Mouse (Mus musculus): ENCODE measurements around the gene Fam124b. TPM values are rescaled to one million over a fixed set of nuclear protein-coding genes. Genes with fewer than 3 reads are reported as not detected.

The Fam124b gene
- polyA plus RNA-seq, 1 experiment from 2014 or later: 1.1 TPM

- no peak for ATAC-seq (replicated peaks; ENCODE audit: low FRiP score)
- Histone ChIP-seq H3K4me2 (no peak overlapping the region), H3K9ac (no peak overlapping the region), H3K9me3 (replicated peaks) (no peaks in the 10 kb centered on the region), H3K27me3 (no peaks in the 10 kb centered on the region), H3K36me3 (no peaks in the 10 kb centered on the region), H3K27ac (no peak overlapping the region), H3K4me1 (no peaks in the 10 kb centered on the region), H3K4me3 (replicated peaks) (no peak overlapping the region)
- WGBS: 59% methylated on average over 4 of the region's 4 CpGs
These were observed 51.7 kb downstream of the Fam124b start for GRCm38 (mm10) chr1:80166577-80166976.

DNA sequence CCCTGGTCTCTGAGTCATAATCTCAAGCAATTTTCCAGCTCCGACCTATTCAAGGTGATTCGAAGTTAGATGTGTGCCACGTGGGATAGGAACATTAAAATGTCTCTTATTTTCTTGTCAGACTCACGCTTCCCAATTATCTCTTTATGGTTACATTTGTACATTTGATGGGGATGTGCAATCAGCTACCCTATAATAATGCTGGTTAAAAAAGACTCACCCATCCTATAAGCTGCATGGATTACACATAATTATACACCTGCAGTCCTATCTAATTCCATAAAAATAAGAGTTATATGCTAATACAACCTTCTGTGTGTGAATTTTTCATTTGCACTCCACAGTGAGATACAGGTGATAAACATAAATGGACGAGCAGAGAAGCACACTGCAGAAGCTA is 52.9 kb downstream of the Fam124b start:
- no peak overlapping the region for H3K4me2 ChIP-seq
- WGBS: 79% methylated on average over 5 of the region's 5 CpGs
- no peak for ATAC-seq (replicated peaks; ENCODE audit: low FRiP score)
- H3K27me3 ChIP-seq: no peaks in the 10 kb centered on the region
- H3K4me3 ChIP-seq (replicated peaks): no peak overlapping the region
- H3K9me3 ChIP-seq (replicated peaks): no peaks in the 10 kb centered on the region
- no peaks in the 10 kb centered on the region for H3K36me3 ChIP-seq
- no peak overlapping the region for H3K27ac ChIP-seq
- H3K9ac ChIP-seq: no peak overlapping the region
- no peaks in the 10 kb centered on the region for H3K4me1 ChIP-seq

GRCm38 (mm10) chr1:80162943-80163342 is 55.3 kb downstream of the Fam124b start:
- no peaks in the 10 kb centered on the region for H3K4me1 ChIP-seq
- H3K4me3 ChIP-seq (replicated peaks): no peak overlapping the region
- H3K9ac ChIP-seq: no peak overlapping the region
- no peaks in the 10 kb centered on the region for H3K9me3 ChIP-seq (replicated peaks)
- no peak overlapping the region for H3K4me2 ChIP-seq
- no peaks in the 10 kb centered on the region for H3K36me3 ChIP-seq
- no peak overlapping the region for H3K27ac ChIP-seq
- 64% methylated on average over 6 of the region's 6 CpGs for WGBS
- H3K27me3 ChIP-seq: no peaks in the 10 kb centered on the region
- no peak for ATAC-seq (replicated peaks; ENCODE audit: low FRiP score)

DNA sequence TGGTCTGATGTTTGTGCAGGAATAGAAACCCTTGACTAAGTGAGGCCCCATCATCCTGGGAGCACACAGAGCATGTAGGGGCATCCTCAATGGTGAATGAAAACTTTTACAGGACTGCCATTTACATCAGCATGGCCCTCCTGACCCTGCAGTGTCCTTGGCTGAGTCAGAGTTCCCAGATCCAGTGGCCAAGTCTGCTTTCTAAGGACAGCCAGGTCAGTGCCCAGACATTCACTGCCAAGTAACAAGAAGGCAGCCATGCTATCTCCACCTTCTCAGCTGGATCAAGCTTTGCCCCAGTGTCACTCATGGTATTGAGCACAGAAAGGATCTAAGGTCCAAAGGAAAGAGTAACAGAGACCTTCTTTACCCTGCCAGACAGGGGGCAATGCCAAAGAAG is 58.7 kb downstream of the Fam124b start:
- no peak overlapping the region for H3K9ac ChIP-seq
- H3K27ac ChIP-seq: no peak overlapping the region
- H3K4me2 ChIP-seq: no peak overlapping the region
- H3K27me3 ChIP-seq: no peaks in the 10 kb centered on the region
- H3K4me3 ChIP-seq (replicated peaks): no peak overlapping the region
- no peak for ATAC-seq (replicated peaks; ENCODE audit: low FRiP score)
- H3K36me3 ChIP-seq: no peaks in the 10 kb centered on the region
- H3K4me1 ChIP-seq: no peaks in the 10 kb centered on the region
- no peaks in the 10 kb centered on the region for H3K9me3 ChIP-seq (replicated peaks)

DNA sequence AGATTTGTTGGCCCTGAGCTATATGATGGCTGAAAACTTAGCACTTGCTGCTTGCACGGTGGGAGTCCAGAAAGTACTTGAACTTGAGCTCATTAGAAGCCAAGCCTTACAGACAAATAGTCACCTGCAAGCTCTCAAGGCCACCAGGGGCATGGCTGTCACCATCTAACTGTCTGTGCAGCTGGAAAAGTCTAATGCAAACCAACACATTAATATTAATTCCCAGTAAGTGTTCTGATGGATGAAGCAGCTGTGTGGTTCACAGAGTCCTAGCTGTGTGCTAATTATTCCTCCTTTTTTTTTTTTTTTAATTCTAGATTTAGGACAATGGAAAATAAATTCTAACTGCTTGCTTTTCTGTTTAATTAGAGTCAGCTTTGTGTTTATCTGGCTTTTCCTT is 63.4 kb downstream of the Fam124b start:
- Histone ChIP-seq H3K27ac (no peak overlapping the region), H3K27me3 (no peaks in the 10 kb centered on the region), H3K9me3 (replicated peaks) (no peaks in the 10 kb centered on the region), H3K4me1 (no peaks in the 10 kb centered on the region), H3K4me3 (replicated peaks) (no peak overlapping the region), H3K9ac (no peak overlapping the region), H3K36me3 (no peaks in the 10 kb centered on the region), H3K4me2 (no peak overlapping the region)
- no peak for ATAC-seq (replicated peaks; ENCODE audit: low FRiP score)
- WGBS: 70% methylated on average over 1 of the region's 1 CpGs

GRCm38 (mm10) chr1:80153125-80153716 is 65.1 kb downstream of the Fam124b start:
- no peak overlapping the region for H3K4me2 ChIP-seq
- H3K4me1 ChIP-seq: no peaks in the 10 kb centered on the region
- no peaks in the 10 kb centered on the region for H3K9me3 ChIP-seq (replicated peaks)
- no peaks in the 10 kb centered on the region for H3K27me3 ChIP-seq
- no peak overlapping the region for H3K4me3 ChIP-seq (replicated peaks)
- no peak for ATAC-seq (replicated peaks; ENCODE audit: low FRiP score)
- no peaks in the 10 kb centered on the region for H3K36me3 ChIP-seq
- H3K9ac ChIP-seq: no peak overlapping the region
- H3K27ac ChIP-seq: no peak overlapping the region
- 85% methylated on average over 7 of the region's 7 CpGs for WGBS

GRCm38 (mm10) chr1:80150681-80151080 is 67.6 kb downstream of the Fam124b start:
- Histone ChIP-seq H3K4me1 (no peaks in the 10 kb centered on the region), H3K36me3 (no peaks in the 10 kb centered on the region), H3K4me2 (no peak overlapping the region), H3K4me3 (replicated peaks) (no peak overlapping the region), H3K27ac (no peak overlapping the region), H3K9me3 (replicated peaks) (no peaks in the 10 kb centered on the region), H3K27me3 (no peaks in the 10 kb centered on the region), H3K9ac (no peak overlapping the region)
- ATAC-seq (replicated peaks; ENCODE audit: low FRiP score): no peak

Other genes starting within 250 kb of the Fam124b start
- 28.5 and 28.7 TPM in 2 replicates for gene Cul3, start 122.0 kb upstream of the Fam124b start, polyA plus RNA-seq (2015; fragmentation: Nextera tagmentation; extraction: Ambion mirVana)
- not detected in 2 replicates for gene Gm45261, start 243.0 kb upstream of the Fam124b start, polyA plus RNA-seq (2015; fragmentation: Nextera tagmentation; extraction: Ambion mirVana)